Mouse (Mus musculus) erythroblast, embryonic 14.5 days (primary cell): ENCODE measurements around the gene Smc1b.

Experiments used
- GATA1 ChIP-seq: IDR thresholded peaks from 2 replicates; pipeline ENCODE4 v1.6.1; 2012; ENCODE audit warnings: low read length, inconsistent platforms, mixed read lengths
- TAL1 ChIP-seq: IDR thresholded peaks from 3 replicates; pipeline ENCODE4 v1.6.1; 2012; ENCODE audit warnings: low read length, inconsistent platforms, mixed read lengths

- TF ChIP-seq GATA1, result no peak
- TF ChIP-seq TAL1, result no peak
Observed at GRCm38 (mm10) chr15:85047865-85048264, 83.9 kb downstream of the Smc1b start.
